Mouse (Mus musculus) small intestine, adult 2 months (tissue): ENCODE measurements at regions not wholly inside any gene's neighbourhood (a gene's known extent, or its start where the extent isn't known, plus 50 kb on each side); places are given as distances from the start of the nearest gene placed in this dataset.

Experiments used
- CTCF ChIP-seq: fragments of 200-500 bp; IDR thresholded peaks from 2 replicates; pipeline ENCODE4 v1.5.1; 2012; ENCODE audit warnings: low read depth, mild to moderate bottlenecking, control low read depth, inconsistent platforms, low read length, moderate library complexity, mixed read lengths; ENCODE audit not compliant: insufficient replicate concordance, insufficient read length; ENCODE audit errors: extremely low read depth
- POLR2A ChIP-seq: fragments of 200-500 bp; IDR thresholded peaks from 2 replicates; pipeline ENCODE4 v1.6.1; 2012; ENCODE audit warnings: low read depth, mild to moderate bottlenecking, control low read depth, inconsistent platforms, low read length, moderate library complexity

GRCm38 (mm10) chr4:56080960-56081359 is 548.7 kb upstream of the Klf4 start:
- TF ChIP-seq CTCF (no peak), POLR2A (no peak)
